Comparison of ENCODE assay signal across 14 mouse cellular contexts in the genomic region with DNA sequence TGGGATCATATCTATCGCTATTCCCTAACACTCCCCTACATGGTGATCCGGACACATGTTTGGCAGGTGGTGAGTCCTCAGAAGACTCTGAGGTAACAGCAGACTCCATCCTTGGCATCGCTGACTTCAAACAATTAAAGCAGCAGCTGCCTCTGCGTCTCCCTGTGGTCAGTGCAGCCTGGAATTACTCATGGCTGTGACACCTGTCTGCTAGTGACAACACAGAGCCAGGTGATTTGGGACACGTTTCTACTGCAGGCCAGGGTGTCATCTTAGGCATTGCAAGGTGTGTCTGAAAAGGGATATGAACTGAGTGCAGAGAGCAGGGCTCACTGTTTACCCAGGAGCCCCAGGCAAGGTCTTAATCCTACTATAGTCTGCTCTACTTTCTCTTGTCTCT. TPM values are rescaled to one million over a fixed set of nuclear protein-coding genes. Genes with fewer than 3 reads are reported as not detected.
DNase-seq lines count a peak whose midpoint lies in the region; ATAC-seq and TF ChIP-seq lines count a peak whose summit lies in the region.
"Had no signal": no experiment of that assay in that cellular context is flagged by ENCODE, and none has a peak within 500 bp of the region (broad histone marks: within the 10 kb centered on the region; RNA-seq: fewer than 3 reads in every experiment).

No protein-coding gene starts in this region.

- no peak overlapping the region for H3K4me3 ChIP-seq in C2C12 (ENCODE audit: insufficient read depth, poor library complexity, severe bottlenecking)
- H3K4me3 ChIP-seq in hindbrain, embryonic 11.5 days (ENCODE audit: low read depth, low read length), result no peak overlapping the region
- H3K4me3 ChIP-seq in midbrain, embryonic 12.5 days, result no peak overlapping the region
- no peak overlapping the region for H3K4me3 ChIP-seq in kidney, embryonic 14.5 days (ENCODE audit: low read length)
- H3K4me3 ChIP-seq: limb, embryonic 13.5 days had no signal

- TF ChIP-seq CTCF in C2C12 (IDR thresholded peaks at IDR 0.05; ENCODE audit: control insufficient read depth, insufficient read depth, insufficient read length), result no peak

- peak; percentile 13 to 19 for DNase-seq in cerebellum, postnatal 14 days
- no peak for DNase-seq in cerebellum, postnatal 4 days (ENCODE audit: low spot score in 2 of 2)
- DNase-seq in hindbrain, embryonic 11.5 days (ENCODE audit: low spot score), result no peak
- DNase-seq in thymus, adult 18-20 months, result no peak
- DNase-seq in embryo, embryonic 10.5 days (ENCODE audit: low spot score), result no peak
- DNase-seq: kidney, adult 11 months; kidney, postnatal 4 days; lung, postnatal 36 days; spleen, adult 18-20 months had no signal

- H3K4me1 ChIP-seq in hindbrain, embryonic 11.5 days (replicated peaks; ENCODE audit: control insufficient read depth, insufficient read depth, low read length), result peaks cover 6% of the 10 kb centered on the region; the same call in 1 of the 2 replicates
- H3K4me1 ChIP-seq in midbrain, embryonic 12.5 days, result peaks cover 16% of the 10 kb centered on the region
- peaks cover 16% of the 10 kb centered on the region for H3K4me1 ChIP-seq in kidney, embryonic 14.5 days (ENCODE audit: control insufficient read depth, insufficient read depth, low read length)

- peak overlapping the region; percentile 39; the same call in 1 of the 2 replicates for H3K27ac ChIP-seq in hindbrain, embryonic 11.5 days (ENCODE audit: low read depth, low read length)
- H3K27ac ChIP-seq in midbrain, embryonic 12.5 days (replicated peaks), result peak overlapping the region; percentile 54
- H3K27ac ChIP-seq in kidney, embryonic 14.5 days (ENCODE audit: low read depth, low read length), result no peak overlapping the region
- H3K27ac ChIP-seq: limb, embryonic 13.5 days; stomach, postnatal 0 days had no signal

- H3K9ac ChIP-seq in hindbrain, embryonic 11.5 days (ENCODE audit: low read depth, low read length), result no peak overlapping the region
- H3K9ac ChIP-seq in midbrain, embryonic 12.5 days (replicated peaks), result no peak overlapping the region
- H3K9ac ChIP-seq in kidney, embryonic 14.5 days (ENCODE audit: low read depth, low read length), result no peak overlapping the region
- H3K9ac ChIP-seq: limb, embryonic 13.5 days had no signal

- no peaks in the 10 kb centered on the region for H3K27me3 ChIP-seq in C2C12 (ENCODE audit: control insufficient read depth, insufficient read depth, insufficient read length)
- no peaks in the 10 kb centered on the region for H3K27me3 ChIP-seq in hindbrain, embryonic 11.5 days (ENCODE audit: control insufficient read depth, insufficient read depth, low read length)
- 0 out of 2 replicates have a peak, but pooled peaks cover 4% of the 10 kb centered on the region for H3K27me3 ChIP-seq in midbrain, embryonic 12.5 days
- no peaks in the 10 kb centered on the region for H3K27me3 ChIP-seq in kidney, embryonic 14.5 days (ENCODE audit: control insufficient read depth, insufficient read depth, low read length)
- H3K27me3 ChIP-seq: limb, embryonic 13.5 days had no signal

- H3K36me3 ChIP-seq in C2C12 (ENCODE audit: control insufficient read depth, insufficient read depth), result no peaks in the 10 kb centered on the region
- H3K36me3 ChIP-seq in hindbrain, embryonic 11.5 days (ENCODE audit: control insufficient read depth, insufficient read depth, low read length), result no peaks in the 10 kb centered on the region
- no peaks in the 10 kb centered on the region for H3K36me3 ChIP-seq in midbrain, embryonic 12.5 days
- no peaks in the 10 kb centered on the region for H3K36me3 ChIP-seq in kidney, embryonic 14.5 days (ENCODE audit: control insufficient read depth, insufficient read depth, low read length)
- H3K36me3 ChIP-seq: limb, embryonic 13.5 days had no signal

- H3K79me2 ChIP-seq in C2C12 (ENCODE audit: control insufficient read depth, insufficient read depth), result no peaks in the 10 kb centered on the region

- no peak for ATAC-seq in hindbrain, embryonic 11.5 days (ENCODE audit: low FRiP score)
- ATAC-seq in midbrain, embryonic 12.5 days (ENCODE audit: low FRiP score, low read depth), result peak; percentile 19; the same call in 1 of the 2 replicates
- ATAC-seq in kidney, embryonic 14.5 days (ENCODE audit: low FRiP score, low TSS enrichment), result no peak

- 61% methylated on average over 5 of the region's 5 CpGs for WGBS in hindbrain, embryonic 11.5 days
- 54% methylated on average over 5 of the region's 5 CpGs for WGBS in midbrain, embryonic 12.5 days
- WGBS in kidney, embryonic 14.5 days, result 64% methylated on average over 5 of the region's 5 CpGs

- H3ac ChIP-seq in C2C12 (ENCODE audit: control insufficient read depth, insufficient read length, low read depth), result no peak overlapping the region

- no peak overlapping the region for H3K4me2 ChIP-seq in hindbrain, embryonic 11.5 days (replicated peaks; ENCODE audit: low read depth, low read length)
- no peak overlapping the region for H3K4me2 ChIP-seq in midbrain, embryonic 12.5 days (replicated peaks)
- no peak overlapping the region for H3K4me2 ChIP-seq in kidney, embryonic 14.5 days (replicated peaks; ENCODE audit: low read depth, low read length)
- H3K4me2 ChIP-seq: limb, embryonic 13.5 days had no signal

- no peaks in the 10 kb centered on the region for H3K79me3 ChIP-seq in C2C12 (ENCODE audit: low read depth)

- no peaks in the 10 kb centered on the region for H3K9me3 ChIP-seq in hindbrain, embryonic 11.5 days (ENCODE audit: control insufficient read depth, low read length)
- H3K9me3 ChIP-seq in midbrain, embryonic 12.5 days, result no peaks in the 10 kb centered on the region
- H3K9me3 ChIP-seq in kidney, embryonic 14.5 days (ENCODE audit: control insufficient read depth, low read length), result no peaks in the 10 kb centered on the region
- H3K9me3 ChIP-seq: limb, embryonic 13.5 days had no signal

TF ChIP-seq in C2C12, 6 proteins besides CTCF, POLR2A, EP300 and RAD21:
- no peak for TF ChIP-seq FOSL1 (IDR thresholded peaks at IDR 0.05; ENCODE audit: insufficient read depth, low read length, poor library complexity, severe bottlenecking)
- no peak for TF ChIP-seq CEBPB (IDR thresholded peaks at IDR 0.05; ENCODE audit: low read depth)
- peak; percentile 90 for TF ChIP-seq MYOD1 (IDR thresholded peaks at IDR 0.05; ENCODE audit: control insufficient read depth, insufficient read length, low read depth)
- no peak for TF ChIP-seq USF1 (IDR thresholded peaks at IDR 0.05; ENCODE audit: low read depth)

RNA-seq across cellular contexts. Expression of gene Errfi1, which starts 58.8 kb away (rescaled TPM):
- 111 TPM for polyA plus RNA-seq in C2C12 (2012; fragmentation: generic; extraction: Trizol)
- polyA plus RNA-seq in hindbrain, embryonic 11.5 days (2014; fragmentation: Nextera tagmentation; extraction: Ambion mirVana), result 34.0 and 36.7 TPM in 2 replicates
- polyA plus RNA-seq in midbrain, embryonic 12.5 days (2016; fragmentation: Nextera tagmentation; extraction: Ambion mirVana), result 21.2 and 22.1 TPM in 2 replicates
- 22.0 and 34.3 TPM in 2 replicates for polyA plus RNA-seq in kidney, embryonic 14.5 days (2014; fragmentation: Nextera tagmentation; extraction: Ambion mirVana)

Comparison
In these comparisons a context has a peak if more than half of its experiments do, and no peak if none do; other contexts are left out.
1. DNase-seq: peak in cerebellum, postnatal 14 days (2 of 2); none in cerebellum, postnatal 4 days (0 of 2), hindbrain, embryonic 11.5 days (single experiment), thymus, adult 18-20 months (0 of 2) and embryo, embryonic 10.5 days (single experiment).